Mouse (Mus musculus) embryonic facial prominence, embryonic 11.5 days (tissue): ENCODE results near the gene Uck1. TPM values are rescaled to one million over a fixed set of nuclear protein-coding genes. Genes with fewer than 3 reads are reported as not detected.

Experiments used
- ATAC-seq: fragments of 200-750 bp; cut with Nextera tagmentation; replicated peaks from 2 replicates; pipeline ENCODE4 v1.8.0; 2017; ENCODE audit warnings: low read depth; ENCODE audit not compliant: insufficient number of reproducible peaks, low FRiP score, low TSS enrichment
- DNase-seq: peaks from one replicate; pipeline ENCODE4 v3.0.0-alpha.2; 2015; ENCODE audit warnings: low spot score
- H3K27ac ChIP-seq: fragments of 300-500 bp; sonication (generic); replicated peaks from 2 replicates; pipeline ENCODE4 v1.5.1; 2014; ENCODE audit warnings: mild to moderate bottlenecking, low read depth, low read length, control low read depth
- H3K27me3 ChIP-seq: fragments of 300-500 bp; sonication (generic); 2 replicates; pipeline ENCODE4 v1.6.1; 2014; ENCODE audit warnings: mild to moderate bottlenecking, low read length, moderate library complexity, mixed read lengths; ENCODE audit not compliant: control insufficient read depth, insufficient read depth
- H3K36me3 ChIP-seq: fragments of 300-500 bp; sonication (generic); replicated peaks from 2 replicates; pipeline ENCODE4 v1.6.1; 2014; ENCODE audit warnings: low read depth, mild to moderate bottlenecking, low read length, moderate library complexity, mixed read lengths; ENCODE audit not compliant: control insufficient read depth, insufficient read depth
- H3K4me1 ChIP-seq: fragments of 300-500 bp; sonication (generic); 2 replicates; pipeline ENCODE4 v1.6.1; 2014; ENCODE audit warnings: low read length, mixed read lengths; ENCODE audit not compliant: control insufficient read depth, insufficient read depth
- H3K4me2 ChIP-seq: fragments of 300-500 bp; sonication (generic); 2 replicates; pipeline ENCODE4 v1.6.1; 2014; ENCODE audit warnings: low read depth, mild to moderate bottlenecking, control low read depth, low read length, moderate library complexity
- H3K4me3 ChIP-seq: fragments of 300-500 bp; sonication (generic); 2 replicates; pipeline ENCODE4 v1.5.1; 2014; ENCODE audit warnings: low read depth, low read length, control low read depth
- H3K9ac ChIP-seq: fragments of 300-500 bp; sonication (generic); replicated peaks from 2 replicates; pipeline ENCODE4 v1.6.1; 2014; ENCODE audit warnings: mild to moderate bottlenecking, control low read depth, low read length
- H3K9me3 ChIP-seq: fragments of 300-500 bp; sonication (generic); replicated peaks from 2 replicates; pipeline ENCODE4 v1.6.1; 2016; ENCODE audit warnings: mild to moderate bottlenecking, low read length, inconsistent platforms, mixed read lengths; ENCODE audit not compliant: control insufficient read depth
- WGBS: fragments of 180-500 bp; shearing (Covaris S2); extraction: QIAGEN DNeasy Blood & Tissue Kit; methylation state at CpG from one replicate; pipeline ENCODE4 v1.1.7; 2014; 5-methylcytosine and 5-hydroxymethylcytosine counted together
- polyA plus RNA-seq: library from polyadenylated mRNA; unstranded; fragments of >200 nt; fragmentation: Nextera tagmentation; extraction: Ambion mirVana; gene quantifications from 2 replicates; pipeline ENCODE4 v1.2.1, GENCODE M21; 2014

Uck1 gene
- polyA plus RNA-seq, 1 experiment from 2014 or later, result 57.2 TPM

DNA sequence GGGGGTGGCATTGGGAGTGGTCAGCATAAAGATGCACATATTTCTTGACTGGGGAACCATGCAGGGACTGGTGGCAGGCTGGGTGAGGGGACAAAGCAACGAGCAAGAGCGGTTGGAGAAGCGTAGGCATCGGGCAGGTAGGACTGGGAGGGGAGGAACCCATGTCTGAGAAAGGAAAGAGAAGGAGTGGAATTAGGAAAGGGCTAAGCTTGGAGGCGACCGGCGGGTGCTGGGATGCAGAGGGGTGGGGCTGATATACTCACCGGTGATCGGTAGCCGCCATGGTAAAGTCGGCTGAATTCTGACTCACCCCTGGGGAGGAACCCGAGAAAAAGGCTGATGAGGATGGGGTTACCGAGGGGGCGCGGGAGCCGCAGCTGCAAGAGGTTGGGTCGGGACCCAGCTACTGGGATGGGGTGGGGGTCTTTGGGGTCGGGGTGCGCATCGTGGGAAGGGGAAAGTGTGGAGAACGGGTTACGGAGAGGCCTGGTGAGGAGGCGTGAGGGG, 27.4 kb upstream of the Uck1 start, which contains the start of gene Golga2:
Gene Golga2 (plus strand): TSS at position 51 of the 507 bp plus-strand sequence.
- Histone ChIP-seq H3K9ac (peak within 1 kb of the TSS; percentile 89), H3K4me3 (peak within 1 kb of the TSS; percentile 98), H3K27me3 (no peaks in the 10 kb centered on the region), H3K4me1 (no peaks in the 10 kb centered on the region; the same call in none of the 2 replicates), H3K36me3 (no peaks in the 10 kb centered on the region), H3K27ac (0 out of 2 replicates have a peak within 1 kb of the TSS, but pooled peaks have one; percentile 13), H3K4me2 (peak within 1 kb of the TSS; percentile 78), H3K9me3 (no peaks in the 10 kb centered on the region)
- under 1% methylated on average over 23 of the region's 23 CpGs for WGBS
- DNase-seq, result no peak
- ATAC-seq, result no peak

DNA sequence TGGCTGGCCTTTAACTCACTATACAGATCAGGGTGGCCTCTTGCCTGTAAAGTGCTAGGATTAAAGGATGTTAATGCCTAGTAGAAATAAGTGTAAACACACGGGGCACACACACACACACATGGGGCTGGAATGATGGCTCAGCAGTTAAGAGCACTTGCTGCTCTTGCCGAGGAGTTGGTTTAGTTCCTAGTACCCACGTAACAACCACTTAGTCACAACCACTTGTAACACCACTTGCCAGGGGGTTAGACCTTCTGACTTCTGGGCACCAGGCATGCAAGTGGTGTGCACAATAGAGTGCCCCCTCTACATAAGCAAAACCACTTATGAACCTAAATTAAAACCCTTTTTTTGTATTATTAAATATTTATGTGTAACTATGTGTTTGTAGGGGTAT, 24.0 kb upstream of the Uck1 start:
- DNase-seq (no peak), ATAC-seq (no peak)
- WGBS, result 89% methylated on average over 3 of the region's 3 CpGs

DNA sequence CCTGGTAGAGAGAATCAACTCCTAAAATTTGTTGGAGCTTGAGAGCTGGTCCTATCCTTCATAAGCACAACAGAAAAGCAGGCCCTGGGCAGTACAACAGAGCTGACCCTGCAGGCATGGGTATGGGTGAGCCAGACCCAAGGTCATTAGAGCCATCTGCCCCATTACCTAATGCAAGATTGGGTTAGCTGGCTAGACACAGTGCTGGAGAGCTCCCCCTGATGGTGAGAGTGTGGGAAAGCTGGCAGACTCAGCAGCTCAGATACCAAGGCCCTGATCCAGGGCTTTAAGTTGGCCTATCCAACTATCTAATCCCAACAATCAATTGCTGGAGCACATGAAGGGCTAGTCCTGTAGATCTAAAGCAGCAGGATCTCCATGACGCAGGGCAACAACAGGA, 22.8 kb upstream of the Uck1 start:
- H3K9ac ChIP-seq, result no peak overlapping the region
- H3K4me3 ChIP-seq, result no peak overlapping the region
- H3K27ac ChIP-seq, result no peak overlapping the region; the same call in 1 of the 2 replicates
- no peaks in the 10 kb centered on the region; the same call in 1 of the 2 replicates for H3K4me1 ChIP-seq
- ATAC-seq (no peak), DNase-seq (peak; percentile 58)
- no peaks in the 10 kb centered on the region for H3K27me3 ChIP-seq
- H3K4me2 ChIP-seq, result no peak overlapping the region
- WGBS, result 73% methylated on average over 1 of the region's 1 CpGs
- no peaks in the 10 kb centered on the region for H3K9me3 ChIP-seq
- H3K36me3 ChIP-seq, result no peaks in the 10 kb centered on the region; the same call in none of the 2 replicates

More for the DNA sequence above, 24.0 kb upstream of the Uck1 start:
- no peak overlapping the region for H3K9ac ChIP-seq
- H3K4me2 ChIP-seq, result no peak overlapping the region
- no peaks in the 10 kb centered on the region for H3K9me3 ChIP-seq
- H3K27me3 ChIP-seq, result no peaks in the 10 kb centered on the region
- no peak overlapping the region for H3K4me3 ChIP-seq
- no peak overlapping the region for H3K27ac ChIP-seq
- no peaks in the 10 kb centered on the region; the same call in none of the 2 replicates for H3K36me3 ChIP-seq
- no peaks in the 10 kb centered on the region; the same call in 1 of the 2 replicates for H3K4me1 ChIP-seq

DNA sequence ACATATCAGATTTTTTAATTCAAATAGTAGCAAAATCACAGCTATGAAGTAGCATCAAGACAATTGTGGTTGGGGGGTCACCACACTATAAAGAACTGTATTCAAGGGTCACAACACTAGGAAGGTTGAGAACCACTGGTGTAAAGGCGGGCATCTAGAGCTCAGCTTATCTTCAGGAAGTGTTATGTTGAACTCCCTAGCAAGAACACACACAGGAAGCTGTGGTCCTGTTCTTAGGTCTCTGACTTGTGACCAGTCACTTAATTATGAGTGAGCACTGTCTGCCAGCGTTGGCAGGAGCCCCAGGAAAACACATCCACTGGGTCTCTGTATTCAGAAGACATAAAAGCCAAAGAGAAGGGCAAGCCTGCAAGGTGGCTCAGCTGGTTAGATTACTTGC, 22.3 kb upstream of the Uck1 start:
- no peak for ATAC-seq
- no peak overlapping the region for H3K9ac ChIP-seq
- no peaks in the 10 kb centered on the region for H3K27me3 ChIP-seq
- H3K4me1 ChIP-seq, result no peaks in the 10 kb centered on the region; the same call in 1 of the 2 replicates
- no peak overlapping the region for H3K4me2 ChIP-seq
- no peak overlapping the region for H3K4me3 ChIP-seq
- no peak for DNase-seq
- WGBS, result 93% methylated on average over 2 of the region's 2 CpGs
- H3K27ac ChIP-seq, result no peak overlapping the region; the same call in 1 of the 2 replicates
- no peaks in the 10 kb centered on the region; the same call in none of the 2 replicates for H3K36me3 ChIP-seq
- H3K9me3 ChIP-seq, result no peaks in the 10 kb centered on the region

- Histone ChIP-seq H3K4me1 (no peaks in the 10 kb centered on the region), H3K36me3 (no peaks in the 10 kb centered on the region; the same call in none of the 2 replicates), H3K27me3 (no peaks in the 10 kb centered on the region), H3K4me3 (no peak overlapping the region), H3K27ac (no peak overlapping the region), H3K9me3 (no peaks in the 10 kb centered on the region), H3K9ac (no peak overlapping the region), H3K4me2 (no peak overlapping the region)
- ATAC-seq (no peak), DNase-seq (no peak)
- WGBS, result 77% methylated on average over 3 of the region's 3 CpGs
These were observed 15.9 kb upstream of the Uck1 start for GRCm38 (mm10) chr2:32275823-32276222.

DNA sequence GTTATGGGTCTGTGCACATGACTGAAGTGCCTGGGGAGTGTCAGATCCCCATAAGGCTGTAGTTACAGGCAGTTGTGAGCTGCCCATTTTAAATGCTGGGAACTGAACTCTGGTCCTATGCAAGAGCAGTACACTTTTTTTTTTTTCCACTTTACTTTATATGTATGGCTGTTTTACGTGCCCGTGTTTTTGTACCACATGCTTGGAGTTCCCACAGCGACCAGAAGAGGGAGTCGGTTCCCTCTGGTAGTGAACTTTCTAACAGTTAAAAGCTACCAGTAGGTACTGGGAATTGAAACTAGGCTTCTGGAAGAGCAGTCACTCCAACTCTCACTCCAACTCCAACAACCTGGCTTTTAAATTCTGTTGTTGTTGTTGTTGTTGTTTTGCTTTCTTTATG, 676 bp upstream of the Uck1 start:
- Histone ChIP-seq H3K36me3 (no peaks in the 10 kb centered on the region; the same call in 1 of the 2 replicates), H3K27me3 (no peaks in the 10 kb centered on the region), H3K4me3 (no peak overlapping the region), H3K27ac (no peak overlapping the region), H3K4me2 (no peak overlapping the region), H3K4me1 (peaks cover 4% of the 10 kb centered on the region; the same call in 1 of the 2 replicates), H3K9ac (no peak overlapping the region), H3K9me3 (no peaks in the 10 kb centered on the region)
- DNase-seq (peak; percentile 56), ATAC-seq (no peak)
- 34% methylated on average over 4 of the region's 4 CpGs for WGBS

DNA sequence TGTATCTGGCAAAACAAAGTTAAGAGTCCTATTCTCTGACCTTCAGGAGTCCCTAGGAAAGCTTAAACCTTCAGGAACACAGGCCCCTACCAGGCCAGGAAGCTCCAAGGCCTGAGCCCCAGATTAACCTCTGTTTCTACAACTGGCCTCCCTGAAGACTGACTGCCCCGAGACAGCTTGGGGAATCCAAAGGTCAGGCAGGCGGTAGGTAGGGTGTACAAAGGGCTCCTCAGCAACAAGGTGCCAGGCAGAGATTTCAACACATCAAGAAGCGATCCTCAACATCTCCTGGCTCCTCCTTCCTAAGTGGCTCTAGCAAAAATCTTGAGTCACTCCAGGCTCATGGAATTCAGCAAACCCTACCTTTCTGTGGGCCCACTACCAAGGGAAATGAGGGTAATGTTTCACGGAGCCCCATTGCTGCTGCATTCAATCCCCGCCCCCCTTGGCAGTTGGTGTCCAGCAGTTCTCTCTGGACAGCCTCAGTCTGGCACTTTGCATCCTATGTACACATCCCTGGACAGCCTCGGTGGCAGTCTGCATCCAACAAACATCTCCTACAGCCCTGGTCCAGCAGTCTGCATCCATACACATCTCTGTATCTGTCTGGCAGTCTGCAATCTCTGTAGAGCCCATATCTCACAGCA, 949 bp downstream of the Uck1 start:
- 0 out of 2 replicates have a peak, but pooled peaks have one; percentile 10 for ATAC-seq
- no peak overlapping the region for H3K27ac ChIP-seq
- DNase-seq, result no peak

GRCm38 (mm10) chr2:32256273-32256672, 3.7 kb downstream of the Uck1 start:
- no peak overlapping the region for H3K9ac ChIP-seq
- H3K4me1 ChIP-seq, result peaks cover 4% of the 10 kb centered on the region; the same call in 1 of the 2 replicates
- WGBS, result 92% methylated on average over 11 of the region's 11 CpGs
- H3K27ac ChIP-seq, result no peak overlapping the region
- DNase-seq, result no peak
- no peaks in the 10 kb centered on the region for H3K9me3 ChIP-seq
- no peak overlapping the region for H3K4me2 ChIP-seq
- no peaks in the 10 kb centered on the region; the same call in none of the 2 replicates for H3K36me3 ChIP-seq
- ATAC-seq, result no peak
- H3K4me3 ChIP-seq, result no peak overlapping the region
- H3K27me3 ChIP-seq, result no peaks in the 10 kb centered on the region

More for the DNA sequence above, 949 bp downstream of the Uck1 start:
- Histone ChIP-seq H3K4me1 (peaks cover 4% of the 10 kb centered on the region; the same call in 1 of the 2 replicates), H3K9me3 (no peaks in the 10 kb centered on the region), H3K9ac (peak overlapping the region; percentile 79), H3K4me3 (peak overlapping the region; percentile 74), H3K4me2 (peak overlapping the region; percentile 57), H3K36me3 (no peaks in the 10 kb centered on the region; the same call in 1 of the 2 replicates), H3K27me3 (no peaks in the 10 kb centered on the region)
- 59% methylated on average over 6 of the region's 6 CpGs for WGBS
